Mouse (Mus musculus) frontal cortex, postnatal 36 days (tissue): Measurements from ENCODE around the gene Madd.

Experiments used
- DNase-seq, 2 experiments: peaks; one replicate each; pipeline ENCODE4 v3.0.0; 2022; ENCODE audit warnings: low spot score in 2 of 2

Madd gene

DNA sequence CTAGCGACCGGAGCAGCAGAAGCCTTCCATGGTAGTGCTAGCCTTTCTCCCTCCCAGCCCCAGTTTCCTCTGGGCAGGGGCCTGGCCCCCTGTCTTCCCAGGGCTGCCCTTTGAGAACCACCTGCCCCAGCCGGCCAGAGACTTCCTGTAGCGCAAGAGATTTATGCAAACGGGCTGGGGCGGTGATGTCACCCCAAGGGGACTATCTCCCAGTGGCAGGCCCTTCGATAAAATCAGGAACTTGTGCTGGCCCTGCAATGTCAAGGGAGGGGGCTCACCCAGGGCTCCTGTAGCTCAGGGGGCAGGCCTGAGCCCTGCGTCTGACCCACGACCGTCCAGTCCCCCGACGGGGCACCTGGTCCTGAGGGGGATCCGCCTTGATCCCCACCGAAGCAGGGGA is 87.1 kb downstream of the Madd start:
- no peak for DNase-seq

DNA sequence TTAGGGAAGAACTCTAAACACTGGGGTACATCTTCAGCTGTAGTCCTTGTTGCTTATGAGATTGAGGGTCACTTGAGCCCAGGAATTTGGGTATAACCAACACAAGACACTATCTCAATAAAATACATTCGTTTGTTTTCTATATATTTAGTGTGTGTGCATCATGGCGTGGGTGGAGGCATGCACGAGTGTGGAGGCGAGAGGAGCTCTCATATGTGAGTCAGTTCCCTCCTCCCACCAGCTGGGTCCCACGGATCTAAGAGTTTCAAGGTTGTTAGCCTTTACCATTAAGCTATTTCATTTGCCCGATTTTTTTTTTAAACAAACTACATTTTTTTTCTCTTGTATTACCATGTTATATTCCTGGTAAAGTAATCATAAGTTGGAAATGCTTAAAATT is 92.8 kb downstream of the Madd start:
- no peak for DNase-seq

DNA sequence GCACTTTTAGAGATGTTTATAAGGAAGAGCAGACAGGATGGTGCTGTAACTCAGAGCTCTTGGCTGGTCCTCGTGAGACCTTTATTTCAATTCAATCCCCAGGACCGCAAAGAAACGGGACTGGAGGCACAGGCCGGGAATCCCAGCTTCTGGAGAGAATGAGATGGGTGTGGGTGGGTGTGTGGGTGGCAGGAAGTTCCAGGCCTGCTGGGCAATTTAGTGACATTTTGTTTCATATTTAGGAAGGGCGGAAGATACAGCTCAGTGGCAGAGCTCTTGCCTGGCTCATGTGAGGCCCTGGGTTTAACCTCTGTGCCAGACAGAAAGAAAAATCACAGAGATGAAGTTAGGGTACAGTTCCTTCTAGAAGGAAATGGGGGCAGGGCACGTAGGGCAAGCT is 93.4 kb downstream of the Madd start:
- DNase-seq: no peak

DNA sequence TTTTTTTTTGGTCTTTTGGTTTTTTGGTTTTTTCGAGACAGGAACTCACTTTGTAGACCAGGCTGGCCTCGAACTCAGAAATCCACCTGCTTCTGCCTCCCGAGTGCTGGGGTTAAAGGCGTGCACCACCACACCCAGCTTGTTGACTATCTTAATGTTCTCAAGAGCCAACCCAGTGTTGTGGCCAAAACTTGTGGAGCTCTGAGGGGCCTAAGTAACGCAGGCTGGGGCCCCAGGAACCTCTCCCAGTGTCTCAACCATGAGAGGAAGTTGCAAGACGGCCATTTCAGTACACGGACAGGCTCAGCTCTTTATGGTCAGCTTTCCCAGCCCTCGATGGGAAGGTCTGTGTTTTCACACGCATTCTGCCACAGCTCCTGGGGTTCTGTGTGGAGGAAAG is 94.7 kb downstream of the Madd start:
- DNase-seq: no peak

GRCm38 (mm10) chr2:91087453-91087852 is 96.2 kb downstream of the Madd start:
- no peak for DNase-seq
